In the genomic region with DNA sequence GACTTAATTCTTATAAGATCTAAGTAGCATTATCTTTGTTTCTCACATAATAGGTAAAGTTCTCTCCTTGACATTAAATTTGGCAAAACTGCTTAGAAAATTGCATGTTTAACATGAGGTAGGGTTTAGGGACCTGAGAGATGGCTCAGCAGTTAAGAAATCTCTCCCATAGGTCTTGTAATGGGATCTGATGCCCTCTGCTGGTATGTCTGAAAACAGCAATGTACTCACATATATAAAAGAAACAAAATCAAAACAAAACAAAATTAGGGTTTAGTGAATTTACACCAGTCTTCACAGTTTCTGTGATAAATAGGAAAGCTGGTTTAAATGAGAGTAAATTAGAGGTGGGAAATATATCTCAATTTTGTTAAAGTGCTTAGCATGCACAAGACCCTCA, we compare ENCODE assay signal across 9 mouse cellular contexts. TPM values are rescaled to one million over a fixed set of nuclear protein-coding genes. Genes with fewer than 3 reads are reported as not detected.
DNase-seq lines count a peak whose midpoint lies in the region; TF ChIP-seq lines count a peak whose summit lies in the region.
"Had no signal": no experiment of that assay in that cellular context is flagged by ENCODE, and none has a peak within 500 bp of the region (broad histone marks: within the 10 kb centered on the region; RNA-seq: fewer than 3 reads in every experiment).

No protein-coding gene starts in this region.

- no peak overlapping the region for H3K27ac ChIP-seq in left cerebral cortex, adult 2 months
- H3K27ac ChIP-seq: midbrain, embryonic 12.5 days had no signal

- DNase-seq in cerebellum, adult 8-10 months = peak; percentile 49
- DNase-seq in cerebellum, postnatal 4 days (ENCODE audit: low spot score in 2 of 2) = no peak
- no peak for DNase-seq in left cerebral cortex, adult 2 months (ENCODE audit: extremely low spot score in 1 of 2, low spot score in 2 of 2)
- DNase-seq in left cerebral cortex, adult 11 months (ENCODE audit: low spot score) = no peak
- peak; percentile 58 for DNase-seq in MN1 (ENCODE audit: low spot score)
- peak; percentile 37 for DNase-seq in forelimb bud, embryonic 11.5 days (ENCODE audit: low read depth, low spot score)
- DNase-seq in natural killer cell, adult 2 months (ENCODE audit: low spot score in 2 of 2) = peak; percentile 26 to 50
- no peak for DNase-seq in frontal cortex, postnatal 25 days (ENCODE audit: low spot score in 2 of 2)

- intact Hi-C loops in left cerebral cortex, adult 2 months (cut with DNase I) = loop anchor here (2.0 kb wide), 1 partner anchor 43 kb away; a partner anchor contains a TSS

- peak; percentile 80 for TF ChIP-seq CTCF in left cerebral cortex, adult 2 months (IDR thresholded peaks at IDR 0.05)

- no peak overlapping the region for H3K4me3 ChIP-seq in left cerebral cortex, adult 2 months
- H3K4me3 ChIP-seq: midbrain, embryonic 12.5 days had no signal

RNA-seq across cellular contexts. Expression of a gene that starts 11.9 kb away (rescaled TPM):
- total RNA-seq in left cerebral cortex, adult 2 months (2021) = 100 to 1,000 TPM; 878 to 928 TPM

RNA-seq across cellular contexts. Expression of a gene that starts 42.1 kb away (rescaled TPM):
- total RNA-seq in left cerebral cortex, adult 2 months (2021) = 10 to 100 TPM; 46.5 to 48.1 TPM

Comparison
In these comparisons a context has a peak if more than half of its experiments do, and no peak if none do; other contexts are left out.
1. DNase-seq: peak in cerebellum, adult 8-10 months (single experiment), MN1 (single experiment), forelimb bud, embryonic 11.5 days (single experiment) and natural killer cell, adult 2 months (2 of 2); none in cerebellum, postnatal 4 days (0 of 2), left cerebral cortex, adult 2 months (0 of 2), left cerebral cortex, adult 11 months (single experiment) and frontal cortex, postnatal 25 days (0 of 2).